Mouse (Mus musculus) erythroblast, embryonic 14.5 days (primary cell): ENCODE measurements around the gene Pld2.

Experiments
- GATA1 ChIP-seq: IDR thresholded peaks from 2 replicates; pipeline ENCODE4 v1.6.1; 2012; ENCODE audit warnings: low read length, inconsistent platforms, mixed read lengths
- TAL1 ChIP-seq: IDR thresholded peaks from 3 replicates; pipeline ENCODE4 v1.6.1; 2012; ENCODE audit warnings: low read length, inconsistent platforms, mixed read lengths

- TF ChIP-seq GATA1: no peak
- no peak for TF ChIP-seq TAL1
Observed at GRCm38 (mm10) chr11:70582196-70582595, 42.3 kb downstream of the Pld2 start.
